Mouse (Mus musculus) lung, adult 2 months (tissue): Measurements from ENCODE around the gene Cys1.

Experiments
- CTCF ChIP-seq: fragments of 200-500 bp; IDR thresholded peaks from 2 replicates; pipeline ENCODE4 v1.5.1; 2011; ENCODE audit warnings: mild to moderate bottlenecking, low read length, control low read depth; ENCODE audit not compliant: insufficient read depth
- POLR2A ChIP-seq: fragments of 200-500 bp; IDR thresholded peaks from 2 replicates; pipeline ENCODE4 v1.6.1; 2011; ENCODE audit warnings: low read depth, mild to moderate bottlenecking, control low read depth, low read length, borderline replicate concordance; ENCODE audit errors: extremely low read depth

- TF ChIP-seq CTCF (no peak), POLR2A (no peak)
Measured at GRCm38 (mm10) chr12:24659923-24660322, 21.7 kb downstream of the Cys1 start.
